Mouse (Mus musculus): ENCODE results near the gene Tymp.

DNA sequence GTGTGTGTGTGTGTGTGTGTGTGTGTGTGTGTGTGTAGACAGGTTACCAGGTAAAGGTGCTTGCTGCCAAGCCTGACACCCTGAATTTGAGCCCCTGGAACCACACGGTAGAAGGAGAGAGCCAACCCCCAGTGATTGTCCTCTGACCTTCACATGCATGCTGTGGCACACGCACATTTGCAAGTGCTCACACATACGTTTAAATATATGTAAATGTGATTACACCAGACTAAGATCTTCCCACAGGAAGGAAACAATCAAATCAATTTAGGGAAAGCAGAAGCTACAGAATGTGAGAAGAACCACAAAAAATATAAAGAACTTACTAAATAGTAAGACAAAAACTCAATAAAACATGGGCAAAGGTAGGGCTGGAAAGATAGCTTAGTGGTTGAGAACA is 36.7 kb downstream of the Tymp start:
- TF ChIP-seq EP300 (optimal IDR thresholded peaks at IDR 0.05) (no peak), CTCF (IDR thresholded peaks at IDR 0.05; ENCODE audit: low read depth) (no peak)
